Mouse (Mus musculus): ENCODE data around the gene Ssbp1.

- TF ChIP-seq CTCF (conservative IDR thresholded peaks at IDR 0.05; ENCODE audit: low read length) (no peak), POU5F1 (IDR thresholded peaks at IDR 0.05; ENCODE audit: borderline replicate concordance, low read length) (no peak), NANOG (IDR thresholded peaks at IDR 0.05; ENCODE audit: borderline replicate concordance, low read length) (no peak)
These were observed 22.5 kb upstream of the Ssbp1 start for GRCm38 (mm10) chr6:40448626-40449025.

Measured in E14TG2a.4 (cell line).